Mouse (Mus musculus): Measurements from ENCODE around the gene Bak1. TPM values are rescaled to one million over a fixed set of nuclear protein-coding genes. Genes with fewer than 3 reads are reported as not detected.

The Bak1 gene
- polyA plus RNA-seq, 1 experiment from 2014 or later: 8.5 TPM

- H3K4me3 ChIP-seq (ENCODE audit: low read length): no peak overlapping the region
- H3K9me3 ChIP-seq (ENCODE audit: control insufficient read depth, low read length): no peaks in the 10 kb centered on the region
- no peaks in the 10 kb centered on the region for H3K36me3 ChIP-seq (ENCODE audit: control insufficient read depth, insufficient read depth, low read length)
- peaks cover 22% of the 10 kb centered on the region for H3K4me1 ChIP-seq (ENCODE audit: control insufficient read depth, insufficient read depth, low read length)
- no peak overlapping the region for H3K27ac ChIP-seq (ENCODE audit: low read length)
- H3K27me3 ChIP-seq (replicated peaks; ENCODE audit: control insufficient read depth, insufficient read depth, low read length): no peaks in the 10 kb centered on the region
- H3K4me2 ChIP-seq (ENCODE audit: low read depth, low read length): no peak overlapping the region
- no peak overlapping the region for H3K9ac ChIP-seq (ENCODE audit: low read depth, low read length)
- WGBS: 95% methylated on average over 4 of the region's 4 CpGs
- no peak for ATAC-seq
These were observed 2.1 kb upstream of the Bak1 start for GRCm38 (mm10) chr17:27030896-27031295.

- WGBS: 85% methylated on average over 14 of the region's 14 CpGs
These were observed 622 bp upstream of the Bak1 start for GRCm38 (mm10) chr17:27029431-27029830.

GRCm38 (mm10) chr17:27028284-27028795, 469 bp downstream of the Bak1 start:
- H3K4me1 ChIP-seq (ENCODE audit: control insufficient read depth, insufficient read depth, low read length): peaks cover 17% of the 10 kb centered on the region
- peak overlapping the region; percentile 90 for H3K4me2 ChIP-seq (ENCODE audit: low read depth, low read length)
- peak; percentile 81 for ATAC-seq
- H3K4me3 ChIP-seq (ENCODE audit: low read length): peak overlapping the region; percentile 82
- no peaks in the 10 kb centered on the region for H3K36me3 ChIP-seq (ENCODE audit: control insufficient read depth, insufficient read depth, low read length)
- under 1% methylated on average over 19 of the region's 19 CpGs for WGBS
- peak overlapping the region; percentile 99 for H3K9ac ChIP-seq (ENCODE audit: low read depth, low read length)
- H3K27ac ChIP-seq (ENCODE audit: low read length): peak overlapping the region; percentile 87
- no peaks in the 10 kb centered on the region for H3K9me3 ChIP-seq (ENCODE audit: control insufficient read depth, low read length)
- H3K27me3 ChIP-seq (replicated peaks; ENCODE audit: control insufficient read depth, insufficient read depth, low read length): no peaks in the 10 kb centered on the region

More at GRCm38 (mm10) chr17:27029431-27029830, 622 bp upstream of the Bak1 start:
- Histone ChIP-seq H3K27me3 (replicated peaks; ENCODE audit: control insufficient read depth, insufficient read depth, low read length) (no peaks in the 10 kb centered on the region), H3K4me2 (ENCODE audit: low read depth, low read length) (no peak overlapping the region), H3K9ac (ENCODE audit: low read depth, low read length) (no peak overlapping the region), H3K27ac (ENCODE audit: low read length) (no peak overlapping the region), H3K4me3 (ENCODE audit: low read length) (no peak overlapping the region), H3K36me3 (ENCODE audit: control insufficient read depth, insufficient read depth, low read length) (no peaks in the 10 kb centered on the region), H3K9me3 (ENCODE audit: control insufficient read depth, low read length) (no peaks in the 10 kb centered on the region), H3K4me1 (ENCODE audit: control insufficient read depth, insufficient read depth, low read length) (peaks cover 17% of the 10 kb centered on the region)
- ATAC-seq: no peak

- Histone ChIP-seq H3K4me3 (ENCODE audit: low read length) (peak overlapping the region; percentile 82), H3K36me3 (ENCODE audit: control insufficient read depth, insufficient read depth, low read length) (no peaks in the 10 kb centered on the region), H3K4me2 (ENCODE audit: low read depth, low read length) (peak overlapping the region; percentile 90), H3K27ac (ENCODE audit: low read length) (peak overlapping the region; percentile 87), H3K27me3 (replicated peaks; ENCODE audit: control insufficient read depth, insufficient read depth, low read length) (no peaks in the 10 kb centered on the region), H3K9me3 (ENCODE audit: control insufficient read depth, low read length) (no peaks in the 10 kb centered on the region), H3K4me1 (ENCODE audit: control insufficient read depth, insufficient read depth, low read length) (peaks cover 14% of the 10 kb centered on the region), H3K9ac (ENCODE audit: low read depth, low read length) (peak overlapping the region; percentile 99)
- peak; percentile 61 for ATAC-seq
- WGBS: 17% methylated on average over 12 of the region's 12 CpGs
These were observed 1.1 kb downstream of the Bak1 start for GRCm38 (mm10) chr17:27027460-27028283.

- Histone ChIP-seq H3K4me2 (ENCODE audit: low read depth, low read length) (no peak overlapping the region), H3K36me3 (ENCODE audit: control insufficient read depth, insufficient read depth, low read length) (peaks cover 13% of the 10 kb centered on the region), H3K9ac (ENCODE audit: low read depth, low read length) (no peak overlapping the region), H3K9me3 (ENCODE audit: control insufficient read depth, low read length) (no peaks in the 10 kb centered on the region), H3K27me3 (replicated peaks; ENCODE audit: control insufficient read depth, insufficient read depth, low read length) (no peaks in the 10 kb centered on the region), H3K4me3 (ENCODE audit: low read length) (no peak overlapping the region), H3K4me1 (ENCODE audit: control insufficient read depth, insufficient read depth, low read length) (peaks cover 14% of the 10 kb centered on the region), H3K27ac (ENCODE audit: low read length) (no peak overlapping the region)
- 90% methylated on average over 3 of the region's 3 CpGs for WGBS
- no peak for ATAC-seq
These were observed 2.9 kb downstream of the Bak1 start for GRCm38 (mm10) chr17:27025951-27026350.

GRCm38 (mm10) chr17:27025326-27025902, 3.4 kb downstream of the Bak1 start:
- Histone ChIP-seq H3K27me3 (replicated peaks; ENCODE audit: control insufficient read depth, insufficient read depth, low read length) (no peaks in the 10 kb centered on the region), H3K27ac (ENCODE audit: low read length) (peak overlapping the region; percentile 23; the same call in 1 of the 2 replicates), H3K4me1 (ENCODE audit: control insufficient read depth, insufficient read depth, low read length) (peaks cover 14% of the 10 kb centered on the region), H3K36me3 (ENCODE audit: control insufficient read depth, insufficient read depth, low read length) (peaks cover 18% of the 10 kb centered on the region), H3K4me2 (ENCODE audit: low read depth, low read length) (no peak overlapping the region), H3K9me3 (ENCODE audit: control insufficient read depth, low read length) (no peaks in the 10 kb centered on the region), H3K9ac (ENCODE audit: low read depth, low read length) (no peak overlapping the region), H3K4me3 (ENCODE audit: low read length) (no peak overlapping the region)
- 88% methylated on average over 17 of the region's 17 CpGs for WGBS
- peak; percentile 9; the same call in 1 of the 2 replicates for ATAC-seq

GRCm38 (mm10) chr17:27023342-27023741, 5.5 kb downstream of the Bak1 start:
- Histone ChIP-seq H3K27me3 (replicated peaks; ENCODE audit: control insufficient read depth, insufficient read depth, low read length) (no peaks in the 10 kb centered on the region), H3K4me3 (ENCODE audit: low read length) (no peak overlapping the region), H3K9ac (ENCODE audit: low read depth, low read length) (no peak overlapping the region), H3K4me1 (ENCODE audit: control insufficient read depth, insufficient read depth, low read length) (peaks cover 13% of the 10 kb centered on the region), H3K9me3 (ENCODE audit: control insufficient read depth, low read length) (no peaks in the 10 kb centered on the region), H3K27ac (ENCODE audit: low read length) (no peak overlapping the region), H3K36me3 (ENCODE audit: control insufficient read depth, insufficient read depth, low read length) (peaks cover 25% of the 10 kb centered on the region), H3K4me2 (ENCODE audit: low read depth, low read length) (no peak overlapping the region)
- no peak for ATAC-seq
- WGBS: 86% methylated on average over 4 of the region's 4 CpGs

GRCm38 (mm10) chr17:27021736-27022135, 7.1 kb downstream of the Bak1 start:
- no peak for ATAC-seq
- Histone ChIP-seq H3K27ac (ENCODE audit: low read length) (no peak overlapping the region), H3K27me3 (replicated peaks; ENCODE audit: control insufficient read depth, insufficient read depth, low read length) (no peaks in the 10 kb centered on the region), H3K4me1 (ENCODE audit: control insufficient read depth, insufficient read depth, low read length) (peaks cover 6% of the 10 kb centered on the region), H3K9me3 (ENCODE audit: control insufficient read depth, low read length) (no peaks in the 10 kb centered on the region), H3K4me2 (ENCODE audit: low read depth, low read length) (no peak overlapping the region), H3K4me3 (ENCODE audit: low read length) (no peak overlapping the region), H3K9ac (ENCODE audit: low read depth, low read length) (no peak overlapping the region), H3K36me3 (ENCODE audit: control insufficient read depth, insufficient read depth, low read length) (peaks cover 25% of the 10 kb centered on the region)
- WGBS: 88% methylated on average over 9 of the region's 9 CpGs

- ATAC-seq: no peak
- Histone ChIP-seq H3K4me3 (ENCODE audit: low read length) (no peak overlapping the region), H3K27me3 (replicated peaks; ENCODE audit: control insufficient read depth, insufficient read depth, low read length) (no peaks in the 10 kb centered on the region), H3K27ac (ENCODE audit: low read length) (no peak overlapping the region), H3K4me2 (ENCODE audit: low read depth, low read length) (no peak overlapping the region), H3K36me3 (ENCODE audit: control insufficient read depth, insufficient read depth, low read length) (peaks cover 25% of the 10 kb centered on the region), H3K9me3 (ENCODE audit: control insufficient read depth, low read length) (no peaks in the 10 kb centered on the region), H3K9ac (ENCODE audit: low read depth, low read length) (no peak overlapping the region), H3K4me1 (ENCODE audit: control insufficient read depth, insufficient read depth, low read length) (peaks cover 6% of the 10 kb centered on the region)
- WGBS: 92% methylated on average over 14 of the region's 14 CpGs
These were observed 7.7 kb downstream of the Bak1 start for GRCm38 (mm10) chr17:27021076-27021475.
